Mouse (Mus musculus): ENCODE measurements around the gene Mapk6.

DNA sequence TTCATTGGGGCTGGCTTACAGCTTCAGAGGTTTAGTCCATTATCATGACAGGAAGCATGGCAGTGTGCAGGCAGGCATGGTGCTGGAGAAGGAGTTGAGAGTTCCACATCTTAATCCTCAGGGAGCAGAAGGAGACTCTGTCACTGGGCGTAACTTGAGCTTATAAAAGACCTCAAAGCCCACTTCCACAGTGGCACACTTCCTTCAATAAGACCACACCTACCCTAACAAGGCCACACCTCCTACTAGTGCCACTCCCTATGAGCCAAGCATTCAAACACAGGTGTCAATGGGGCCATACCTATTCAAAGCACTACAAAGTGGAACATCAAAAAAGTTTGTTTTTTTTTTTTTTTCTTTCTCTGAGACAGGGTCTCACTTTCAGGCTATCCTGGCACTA lies 19.9 kb upstream of the Mapk6 start:
- TF ChIP-seq CTCF (IDR thresholded peaks at IDR 0.05; ENCODE audit: borderline replicate concordance, extremely low read depth, insufficient read depth, insufficient read length) (no peak), POLR2A (IDR thresholded peaks at IDR 0.05; ENCODE audit: borderline replicate concordance, extremely low read depth, insufficient read depth, insufficient read length, poor library complexity, severe bottlenecking) (no peak)

All from brain, embryonic 14.5 days (tissue).